Mouse (Mus musculus) thymus, postnatal 10 days (tissue): ENCODE data around the gene Rnf114.

Experiments
- DNase-seq, 2 experiments: peaks; one replicate each; pipeline ENCODE4 v3.0.0; 2021; ENCODE audit warnings: low spot score in 2 of 2

Rnf114 gene

GRCm38 (mm10) chr2:167564551-167565311, 72.3 kb downstream of the Rnf114 start:
- DNase-seq, result no peak

- DNase-seq, result no peak
Measured at GRCm38 (mm10) chr2:167565312-167565656, 72.8 kb downstream of the Rnf114 start.

- no peak for DNase-seq
Measured at GRCm38 (mm10) chr2:167565682-167566081, 73.2 kb downstream of the Rnf114 start.
